Mouse (Mus musculus) urinary bladder, postnatal 4 days (tissue): Measurements from ENCODE around the gene Notch1.

Source experiments
- DNase-seq, 2 experiments: peaks; one replicate each; pipeline ENCODE4 v3.0.0; 2021 to 2022; ENCODE audit warnings: low spot score in 2 of 2

Notch1 gene

DNA sequence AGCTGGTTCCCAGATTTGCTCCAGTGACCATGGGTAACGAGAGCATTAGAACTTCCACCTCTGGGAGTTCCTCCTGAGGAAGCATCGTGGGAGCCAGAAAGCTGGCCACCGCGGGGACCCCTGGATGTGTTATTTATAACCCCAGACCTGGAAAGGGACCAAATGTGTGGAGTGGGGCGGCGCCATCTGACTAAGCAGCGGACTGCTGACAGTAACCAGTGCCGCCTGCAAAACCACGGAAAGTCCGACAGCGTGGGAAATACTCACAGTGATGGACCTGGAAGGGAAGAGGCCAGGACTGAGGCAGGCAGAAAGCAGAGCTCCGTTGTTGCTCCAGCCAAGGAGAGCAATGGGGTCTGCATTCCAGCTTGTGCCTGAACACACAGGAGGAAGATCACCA lies at the start of gene Notch1:
Notch1 (minus strand) TSS at position 389 of the 400 bp plus-strand sequence.
- no peak for DNase-seq

DNA sequence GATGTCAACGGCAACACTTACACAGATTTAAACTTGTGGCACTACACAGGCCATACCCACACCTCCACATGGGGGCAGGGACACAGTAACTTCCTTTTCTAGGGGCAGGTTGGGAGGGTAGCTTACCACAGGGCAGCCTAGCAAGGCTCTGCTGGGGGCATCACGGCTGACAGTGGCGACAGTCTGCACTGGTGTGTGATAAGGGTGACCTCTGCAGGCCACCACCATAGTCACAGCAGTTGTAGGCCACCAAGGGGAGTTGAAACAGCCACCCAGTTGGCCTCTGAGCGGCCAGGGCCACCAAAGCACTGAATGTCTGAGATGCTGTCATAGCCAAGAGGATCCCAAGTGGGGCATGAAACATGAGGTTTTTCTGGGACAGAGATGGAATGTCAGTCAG lies 49.8 kb upstream of the Notch1 start:
- DNase-seq: no peak

DNA sequence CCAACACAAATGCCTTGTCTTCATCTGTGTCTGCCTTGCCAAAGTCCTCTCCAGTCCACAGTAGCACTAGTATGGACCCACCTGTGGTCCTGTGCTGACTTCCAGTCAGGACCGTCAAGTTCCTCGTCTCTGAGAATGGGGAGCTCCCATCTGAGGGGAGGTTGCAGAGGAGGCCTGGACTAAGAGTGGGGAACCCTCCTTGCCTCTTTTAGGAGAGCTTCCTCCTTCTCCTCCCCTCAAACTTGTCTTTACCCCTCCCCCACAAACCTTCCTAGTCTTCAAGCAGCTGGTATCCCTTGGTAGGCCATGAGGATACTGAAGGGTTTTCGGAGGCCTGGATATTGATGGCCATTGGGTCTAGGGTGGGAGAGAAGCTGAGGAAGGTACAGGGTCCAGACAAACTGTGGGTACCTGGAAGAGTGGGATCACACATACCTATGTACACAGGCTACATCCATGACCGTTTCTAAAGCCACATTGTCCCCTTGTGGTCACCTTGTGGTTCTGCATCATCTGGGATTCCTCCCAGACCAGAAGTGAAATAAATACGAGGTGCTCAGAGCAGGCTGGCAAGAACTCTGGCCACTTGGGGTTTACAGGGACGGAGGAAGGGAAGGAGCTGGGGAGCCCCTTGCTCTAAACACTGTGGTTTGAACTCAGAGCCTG lies 45.0 kb upstream of the Notch1 start:
- DNase-seq: no peak

DNA sequence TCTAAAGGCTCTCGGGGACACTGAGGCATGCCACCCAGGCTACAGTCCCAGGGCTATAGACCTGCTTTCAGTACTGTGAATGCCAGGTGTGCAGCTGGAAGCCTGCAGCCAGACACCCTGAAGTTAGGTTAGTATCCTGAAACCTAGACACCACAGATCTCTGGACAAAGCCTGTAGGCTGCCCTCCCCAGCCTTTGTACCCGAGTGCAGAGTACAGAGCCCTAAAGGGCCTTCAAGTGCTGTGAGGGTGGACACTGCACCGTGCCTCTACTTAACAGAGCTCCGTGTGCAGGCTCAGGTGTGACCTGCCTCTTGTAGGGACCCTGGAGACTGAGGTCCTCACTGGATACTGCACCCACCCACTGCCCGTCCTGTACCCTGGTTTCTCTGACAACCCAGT lies 44.0 kb upstream of the Notch1 start:
- DNase-seq: no peak

DNA sequence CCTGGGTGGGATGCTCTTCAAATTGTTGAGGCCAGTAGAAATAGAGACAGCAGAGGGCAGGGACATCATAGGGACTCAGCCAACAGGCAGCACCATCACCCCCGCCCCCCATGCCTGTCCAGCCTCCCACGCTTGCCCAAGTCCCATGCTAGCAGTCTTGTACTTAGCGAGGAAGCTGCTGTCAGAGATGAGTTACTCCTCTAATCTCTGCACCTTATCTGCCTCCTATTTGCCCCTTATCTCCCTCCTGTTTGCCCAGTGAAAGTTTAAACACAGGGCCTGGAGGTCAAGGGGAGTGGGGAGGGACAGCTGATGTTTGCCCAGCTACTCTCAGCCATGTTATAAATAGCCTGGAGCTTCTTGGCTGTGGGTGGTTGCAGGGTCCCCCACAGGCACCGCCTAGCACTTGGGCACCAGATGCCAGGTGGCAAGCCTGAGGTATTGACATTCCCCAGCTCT lies 40.1 kb upstream of the Notch1 start:
- no peak for DNase-seq

DNA sequence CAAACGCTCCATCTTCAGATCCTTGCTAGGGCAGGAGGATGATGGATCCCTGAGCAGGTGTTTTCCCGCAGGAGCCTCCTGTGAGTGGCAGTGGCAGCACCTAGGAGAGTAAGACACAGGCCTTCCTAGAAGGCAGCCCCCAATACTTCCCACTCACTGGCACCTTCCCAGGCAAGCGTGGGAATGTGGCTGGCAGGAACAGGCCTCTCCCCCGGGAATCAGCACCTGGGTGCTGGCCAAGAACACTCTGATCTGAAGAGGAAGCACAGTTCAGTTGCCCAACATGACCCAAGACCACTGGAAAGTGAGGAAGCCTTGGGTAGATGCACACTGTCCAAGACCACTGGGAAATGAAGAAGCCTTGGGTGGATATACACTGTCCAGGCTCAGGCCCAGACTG lies 38.6 kb upstream of the Notch1 start:
- no peak for DNase-seq

DNA sequence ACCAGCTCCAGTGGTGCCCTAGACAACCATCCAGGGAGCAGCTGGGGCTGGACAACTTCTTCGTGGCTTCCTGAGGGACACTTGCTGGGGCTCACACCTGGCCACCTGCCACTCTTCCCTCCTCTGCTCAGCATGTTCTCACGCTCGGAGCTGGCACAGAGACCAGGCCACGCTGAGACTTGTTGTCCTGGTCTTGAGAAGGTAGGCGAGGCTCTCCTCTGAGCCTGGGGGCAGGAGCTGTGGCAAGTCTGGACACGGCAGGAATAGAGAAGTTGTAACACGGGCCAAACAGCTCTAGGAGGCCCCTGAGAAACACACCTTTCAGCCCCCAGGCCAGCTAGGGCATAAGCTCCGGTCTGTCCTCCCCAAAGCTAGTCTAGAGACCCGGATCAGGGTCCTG lies 37.4 kb upstream of the Notch1 start:
- DNase-seq: peak in 1 of 2 experiments; percentile 58

DNA sequence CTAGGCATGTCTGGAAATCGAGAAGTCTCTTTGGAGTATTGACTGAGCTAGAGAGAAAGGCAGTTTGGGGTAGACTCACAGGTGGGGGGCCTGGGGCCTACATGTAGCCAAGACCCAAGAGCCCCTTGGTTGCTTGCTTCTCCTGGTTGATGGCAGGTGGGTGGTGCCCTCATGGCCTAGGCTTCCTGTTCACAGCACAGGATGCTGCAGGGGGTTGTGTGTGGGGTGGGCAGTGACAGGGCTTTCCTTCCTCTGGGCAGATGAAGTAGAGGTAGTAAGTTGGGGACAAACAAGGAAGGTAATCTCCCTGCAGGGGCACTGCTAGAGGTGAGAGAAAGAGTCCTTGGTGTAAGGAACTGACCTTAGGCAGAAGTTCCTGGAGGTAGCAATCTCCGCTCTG lies 35.6 kb upstream of the Notch1 start:
- no peak for DNase-seq

DNA sequence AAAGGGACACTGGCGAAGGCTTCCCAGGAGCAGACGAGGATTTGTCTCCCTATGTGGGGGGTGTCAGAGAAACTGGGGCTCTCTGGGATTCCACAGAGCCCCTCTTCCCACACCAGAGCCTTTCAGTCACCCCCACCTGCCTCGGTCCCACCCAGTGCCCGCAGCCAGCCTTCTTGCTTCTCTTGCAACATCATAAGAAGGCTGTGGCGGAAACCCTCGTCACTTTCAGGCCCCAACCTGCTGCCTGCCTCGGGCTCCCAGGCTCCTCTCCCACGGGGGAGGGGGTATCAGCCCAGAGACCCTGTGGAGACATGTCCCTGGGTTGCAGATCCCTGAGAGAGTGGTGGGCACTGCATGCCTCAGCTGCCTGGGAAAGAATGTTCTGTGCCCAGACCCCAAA lies 35.0 kb upstream of the Notch1 start:
- no peak for DNase-seq

DNA sequence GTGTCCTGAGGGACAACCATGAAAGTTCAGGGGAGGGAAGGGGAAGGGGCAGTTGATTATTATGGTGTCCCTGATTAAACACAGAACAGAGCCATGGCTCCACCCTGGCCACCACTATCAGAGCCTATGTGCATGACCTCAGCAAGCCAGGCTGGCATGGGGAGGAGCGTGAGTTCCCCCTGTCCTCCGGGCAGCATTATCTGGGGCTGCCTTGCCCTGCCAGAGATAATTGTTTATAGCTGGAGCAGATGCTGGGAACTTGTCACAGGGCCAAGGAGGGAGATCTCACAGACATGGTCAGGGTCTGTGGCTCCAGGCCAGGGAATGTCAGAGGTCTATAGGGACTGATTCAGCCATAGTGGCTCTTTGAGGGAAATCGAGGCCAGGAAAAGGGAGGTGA lies 34.3 kb upstream of the Notch1 start:
- DNase-seq: no peak

DNA sequence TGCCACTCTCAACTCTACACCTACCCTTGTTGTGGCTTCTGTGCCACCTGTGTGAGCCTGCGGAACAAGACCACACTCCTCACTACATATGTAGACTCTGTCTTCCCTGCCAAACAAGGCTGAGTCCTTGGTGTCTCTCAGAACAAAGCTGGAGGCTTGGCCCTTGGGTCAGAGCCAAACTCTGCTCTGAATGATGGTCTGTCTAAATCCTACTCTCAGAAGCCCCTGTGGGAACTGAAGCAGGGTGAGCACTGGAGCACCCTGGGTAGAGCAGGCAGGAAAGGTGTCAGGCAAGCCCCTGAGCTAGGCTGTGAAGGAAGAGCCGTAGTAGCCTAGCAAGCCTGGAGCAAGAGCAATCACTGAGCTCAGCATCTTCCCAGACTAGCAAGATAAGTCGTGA lies 33.7 kb upstream of the Notch1 start:
- no peak for DNase-seq

DNA sequence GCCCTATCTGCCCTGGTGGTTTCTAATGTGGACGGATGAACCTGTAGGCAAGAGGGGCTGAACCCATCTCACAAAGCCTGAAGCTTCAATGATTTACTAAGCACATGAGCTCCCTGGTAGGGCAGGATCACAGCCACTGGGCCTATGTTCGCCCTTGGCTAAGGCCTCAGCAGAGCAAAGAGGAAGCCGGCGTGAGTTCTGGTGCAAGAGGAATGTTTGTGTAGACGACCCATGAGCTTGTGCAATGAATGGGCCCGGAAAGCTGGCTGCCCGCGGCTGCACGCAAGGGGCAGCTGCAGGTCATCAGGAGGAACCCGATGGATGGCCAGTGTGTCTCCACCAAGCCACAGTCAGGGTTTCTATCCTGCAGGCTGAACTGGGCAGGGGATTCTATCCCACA lies 33.3 kb upstream of the Notch1 start:
- DNase-seq: no peak

DNA sequence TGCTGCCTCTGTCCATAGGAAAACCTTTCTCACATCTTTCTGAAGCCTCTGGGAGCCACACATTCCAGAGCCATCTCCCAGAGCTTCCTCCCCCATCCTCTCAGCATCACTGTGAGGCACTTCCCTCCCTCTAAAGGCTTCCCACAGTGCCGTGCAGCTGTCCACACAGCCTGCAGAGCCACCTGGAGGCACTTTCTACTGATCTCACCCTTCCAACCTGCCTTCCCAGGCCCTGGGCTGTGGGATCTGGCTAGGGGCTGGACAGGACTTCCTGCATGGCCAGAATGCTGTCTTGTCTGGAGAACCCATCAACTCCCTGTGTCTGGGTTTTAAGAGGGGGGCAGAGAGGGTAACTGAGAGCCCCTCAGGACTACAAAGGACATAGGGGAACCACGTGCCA lies 31.0 kb upstream of the Notch1 start:
- DNase-seq: no peak

DNA sequence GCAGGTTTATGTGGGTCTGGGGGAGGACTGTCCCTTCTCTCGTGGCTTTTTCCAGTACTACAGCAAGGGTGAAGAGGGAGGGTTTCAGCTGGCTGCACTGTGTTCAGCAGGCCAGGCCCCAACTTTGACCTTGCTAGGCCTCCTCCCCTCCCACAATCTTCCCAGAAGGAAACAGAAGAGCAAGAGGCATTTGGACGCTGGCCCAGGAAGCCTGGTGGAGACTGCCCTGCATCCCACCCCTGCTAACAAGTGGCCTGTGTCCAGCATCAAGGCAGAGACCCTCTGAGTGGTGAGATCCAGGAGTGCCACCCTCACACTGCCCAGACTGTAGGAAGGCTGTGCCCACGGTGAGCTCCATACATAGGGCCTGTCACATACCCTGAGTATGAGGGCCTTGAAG lies 27.8 kb upstream of the Notch1 start:
- DNase-seq: no peak

DNA sequence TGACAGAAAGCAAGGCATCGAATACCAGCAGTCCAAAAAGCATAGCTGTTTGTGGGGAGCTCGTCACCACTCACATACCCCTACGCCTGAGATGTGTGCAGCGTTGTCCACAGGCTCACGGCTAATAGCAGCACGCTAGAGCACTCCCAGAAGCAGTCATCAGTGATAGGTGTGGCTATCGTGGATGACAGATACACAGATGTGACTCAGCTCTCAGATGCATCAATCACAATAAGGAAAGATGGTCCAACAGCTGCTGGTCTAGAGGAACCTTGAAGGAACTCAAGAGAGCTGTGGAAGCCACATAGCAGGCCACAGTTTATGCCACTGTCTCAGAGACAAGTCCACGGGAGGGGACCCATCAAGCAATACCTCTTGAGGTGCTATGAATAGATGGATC lies 27.3 kb upstream of the Notch1 start:
- DNase-seq: no peak

DNA sequence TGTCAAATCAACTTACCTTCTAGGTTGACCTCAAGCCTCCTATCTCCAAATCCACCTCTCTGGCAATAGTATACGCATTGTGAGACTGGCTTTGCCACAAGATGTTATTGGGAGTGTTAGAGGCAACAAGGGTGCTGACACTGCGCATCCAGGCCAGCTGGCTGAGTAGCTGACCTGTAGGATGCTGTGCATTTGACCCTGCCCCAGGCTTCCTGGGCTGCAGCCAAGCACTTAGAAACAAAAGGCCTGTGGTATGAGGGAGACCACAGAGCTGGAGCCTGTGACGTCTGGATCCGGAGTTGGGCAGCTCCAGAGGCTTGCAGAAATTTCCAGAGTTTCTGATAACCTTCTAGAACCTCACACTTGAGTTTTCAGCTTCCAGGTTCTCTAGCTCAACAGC lies 26.7 kb upstream of the Notch1 start:
- DNase-seq: no peak

DNA sequence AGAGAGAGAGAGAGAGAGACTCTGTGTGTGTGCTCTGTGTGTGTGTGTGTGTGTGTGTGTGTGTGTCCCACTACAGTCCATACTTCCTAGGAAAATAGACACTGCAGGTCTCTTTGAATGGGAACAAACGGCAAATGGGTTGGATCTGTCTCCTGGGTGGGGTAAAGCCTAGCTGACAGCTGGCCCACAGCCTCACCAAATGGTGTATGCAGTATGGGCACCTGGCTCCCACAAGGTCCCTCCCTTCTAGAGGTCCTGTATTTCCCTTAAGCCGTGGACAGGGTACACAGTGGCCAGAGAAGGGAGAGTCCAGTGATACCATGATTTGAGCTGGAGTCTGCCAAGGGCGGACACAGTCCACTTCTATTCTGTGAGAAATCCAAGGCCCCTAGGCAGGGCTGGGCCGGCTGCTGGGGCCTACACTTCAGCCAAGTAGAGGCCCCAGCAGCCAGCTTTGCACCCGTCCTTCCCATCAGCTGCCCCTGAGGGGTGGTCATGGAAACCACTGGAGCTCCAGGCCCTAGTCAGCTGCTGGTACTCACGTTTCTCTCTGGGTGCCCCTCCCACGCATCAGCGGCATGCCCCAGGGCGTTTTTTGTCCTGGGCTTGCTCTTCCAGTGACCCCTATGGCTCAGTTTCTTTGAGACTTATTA lies 24.9 kb upstream of the Notch1 start:
- DNase-seq: no peak

DNA sequence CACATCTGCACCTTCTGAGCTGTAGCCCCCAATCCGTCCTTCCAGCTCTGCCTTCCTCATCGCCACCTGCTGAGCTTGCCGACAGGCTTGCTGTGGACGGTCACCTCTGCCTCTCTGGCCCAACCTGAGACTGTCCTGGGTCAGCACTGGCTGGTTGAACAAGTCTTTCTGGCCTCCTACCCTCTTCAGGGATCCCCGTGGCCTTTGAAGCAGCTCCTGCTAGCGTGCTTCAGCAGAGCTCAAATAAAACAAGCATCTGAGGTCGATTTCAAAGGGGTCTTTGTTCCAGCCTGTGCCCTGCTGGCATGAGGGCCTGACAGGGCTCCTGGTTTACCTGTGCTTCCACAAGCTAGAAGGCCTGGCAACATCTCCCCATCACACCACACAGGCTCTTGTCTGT lies 24.3 kb upstream of the Notch1 start:
- no peak for DNase-seq

DNA sequence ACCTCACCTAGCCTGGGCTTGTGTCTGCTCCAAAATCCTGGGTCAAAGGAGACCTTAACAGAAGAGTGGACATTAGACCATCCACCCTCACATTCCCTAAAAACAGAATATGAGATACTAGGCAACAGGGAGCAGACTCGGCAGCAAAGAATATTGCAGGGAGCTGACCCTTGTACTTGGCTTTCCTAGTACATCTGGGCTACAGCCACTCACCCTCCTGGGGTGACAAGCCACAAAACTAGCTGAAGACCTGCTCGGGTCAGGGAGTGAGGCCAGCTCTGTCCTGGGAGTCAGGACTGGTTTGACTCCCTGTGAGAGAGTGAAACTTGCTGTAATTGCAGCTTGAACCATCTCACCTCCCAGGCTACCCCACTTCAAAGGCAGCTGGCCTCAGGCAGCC lies 23.1 kb upstream of the Notch1 start:
- no peak for DNase-seq

DNA sequence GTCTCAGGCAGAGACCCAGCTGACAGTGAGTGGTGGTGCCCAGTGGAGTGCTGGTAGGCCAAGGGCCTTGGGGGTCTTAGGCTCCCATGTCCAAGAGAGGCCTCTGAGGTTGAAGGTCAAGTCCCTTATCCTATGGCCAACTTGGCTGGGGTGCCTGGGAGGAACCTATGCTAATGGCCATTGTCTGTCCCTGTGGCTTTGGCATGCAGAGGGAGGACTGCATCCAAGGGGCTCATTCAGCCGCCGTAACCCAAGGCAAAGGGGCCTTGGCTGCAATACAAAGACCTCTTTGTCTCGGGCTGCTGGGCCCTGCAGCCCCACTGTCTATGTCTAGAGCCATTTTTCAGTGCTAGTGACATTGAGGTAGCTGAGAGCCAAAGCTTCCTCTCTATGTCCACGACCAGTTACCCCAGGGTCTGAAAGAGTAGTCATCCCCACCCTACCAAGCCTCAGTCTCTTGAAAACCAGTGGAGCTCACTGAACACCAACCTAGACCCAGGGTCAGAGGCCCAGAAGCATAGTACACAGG lies 19.1 kb upstream of the Notch1 start:
- DNase-seq: no peak

DNA sequence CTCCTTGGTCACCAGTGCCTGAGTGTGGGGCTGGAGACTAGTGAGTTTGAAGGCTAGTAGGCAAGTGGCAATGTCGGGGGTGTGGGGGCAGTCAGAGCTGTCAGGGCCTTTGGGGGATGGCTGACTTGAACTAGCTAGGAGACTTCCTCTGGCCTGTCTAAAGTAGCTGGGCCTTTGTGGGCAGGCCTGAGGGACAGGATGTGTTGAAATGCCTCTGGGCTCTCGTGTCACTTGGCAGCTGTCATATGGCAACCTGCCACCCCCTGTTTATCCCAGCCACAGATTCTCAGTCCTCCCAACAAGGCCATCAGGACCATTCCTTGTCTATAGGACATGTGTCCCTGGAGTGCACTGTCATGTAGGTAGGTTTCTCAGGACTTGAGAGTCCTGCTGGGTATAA lies 18.2 kb upstream of the Notch1 start:
- DNase-seq: no peak

DNA sequence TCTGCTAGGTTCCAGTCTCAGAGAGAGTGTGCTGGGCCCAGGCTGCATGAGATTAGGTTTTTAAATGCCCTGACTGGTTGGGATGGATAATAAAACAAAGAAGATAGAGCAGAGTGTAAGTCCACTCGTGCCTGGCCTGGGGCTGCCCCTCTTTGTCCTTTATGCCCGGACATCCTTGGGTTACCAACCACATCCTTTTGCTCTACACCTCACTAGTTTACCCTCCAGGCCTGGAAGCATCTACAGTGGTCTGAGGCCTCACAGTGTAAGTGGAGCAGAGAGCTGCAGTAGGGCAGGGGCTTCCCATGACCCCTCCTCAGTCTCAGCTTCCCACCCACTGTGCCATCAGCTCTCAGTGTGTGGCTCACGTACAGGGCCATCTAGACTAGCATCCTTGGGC lies 17.7 kb upstream of the Notch1 start:
- DNase-seq: no peak

DNA sequence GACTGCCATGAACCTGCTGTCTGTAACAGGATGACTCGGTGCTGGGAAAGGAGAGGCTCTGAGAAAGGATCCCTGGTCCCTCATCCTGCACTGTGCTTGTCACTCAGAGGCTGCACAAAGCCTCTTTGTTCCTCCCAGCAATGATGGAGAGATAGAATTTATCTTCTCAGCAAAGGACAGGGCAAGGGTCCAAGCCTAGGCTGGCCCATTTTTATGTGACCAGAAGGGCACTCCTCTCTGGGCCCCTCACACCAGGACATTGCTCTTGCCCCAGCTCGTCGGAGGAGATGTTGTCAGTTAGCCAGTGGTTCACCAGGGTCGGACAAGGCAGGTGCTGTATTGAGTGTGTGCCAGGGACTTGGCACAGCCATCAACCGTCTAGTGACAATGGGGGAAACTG lies 16.8 kb upstream of the Notch1 start:
- no peak for DNase-seq

DNA sequence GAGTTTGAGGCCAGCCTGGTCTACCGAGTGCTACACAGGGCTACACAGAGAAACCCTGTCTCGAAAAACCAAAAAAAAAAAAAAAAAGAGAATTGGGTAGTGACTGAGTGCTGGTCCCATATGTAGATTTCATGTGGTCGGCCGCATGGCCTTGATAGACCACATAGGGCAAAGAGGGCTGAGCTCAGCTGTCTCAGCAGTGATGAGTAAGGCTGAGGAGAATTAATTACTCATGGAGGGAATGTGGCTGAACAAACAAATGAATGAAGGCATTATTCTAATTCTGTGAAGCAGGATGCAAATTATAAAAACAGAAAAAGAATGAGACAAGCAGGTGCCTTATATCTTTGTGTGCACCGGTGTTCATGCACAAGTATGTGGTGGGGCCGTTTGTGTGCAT lies 15.4 kb upstream of the Notch1 start:
- DNase-seq: no peak
